Mouse (Mus musculus): Measurements from ENCODE around the gene Dhh. TPM values are rescaled to one million over a fixed set of nuclear protein-coding genes. Genes with fewer than 3 reads are reported as not detected.
A peak's percentile ranks its signal among the peaks of the same experiment; 100 is the strongest.

Dhh gene
- polyA plus RNA-seq, 1 experiment from 2014 or later, result 2.4 TPM

DNA sequence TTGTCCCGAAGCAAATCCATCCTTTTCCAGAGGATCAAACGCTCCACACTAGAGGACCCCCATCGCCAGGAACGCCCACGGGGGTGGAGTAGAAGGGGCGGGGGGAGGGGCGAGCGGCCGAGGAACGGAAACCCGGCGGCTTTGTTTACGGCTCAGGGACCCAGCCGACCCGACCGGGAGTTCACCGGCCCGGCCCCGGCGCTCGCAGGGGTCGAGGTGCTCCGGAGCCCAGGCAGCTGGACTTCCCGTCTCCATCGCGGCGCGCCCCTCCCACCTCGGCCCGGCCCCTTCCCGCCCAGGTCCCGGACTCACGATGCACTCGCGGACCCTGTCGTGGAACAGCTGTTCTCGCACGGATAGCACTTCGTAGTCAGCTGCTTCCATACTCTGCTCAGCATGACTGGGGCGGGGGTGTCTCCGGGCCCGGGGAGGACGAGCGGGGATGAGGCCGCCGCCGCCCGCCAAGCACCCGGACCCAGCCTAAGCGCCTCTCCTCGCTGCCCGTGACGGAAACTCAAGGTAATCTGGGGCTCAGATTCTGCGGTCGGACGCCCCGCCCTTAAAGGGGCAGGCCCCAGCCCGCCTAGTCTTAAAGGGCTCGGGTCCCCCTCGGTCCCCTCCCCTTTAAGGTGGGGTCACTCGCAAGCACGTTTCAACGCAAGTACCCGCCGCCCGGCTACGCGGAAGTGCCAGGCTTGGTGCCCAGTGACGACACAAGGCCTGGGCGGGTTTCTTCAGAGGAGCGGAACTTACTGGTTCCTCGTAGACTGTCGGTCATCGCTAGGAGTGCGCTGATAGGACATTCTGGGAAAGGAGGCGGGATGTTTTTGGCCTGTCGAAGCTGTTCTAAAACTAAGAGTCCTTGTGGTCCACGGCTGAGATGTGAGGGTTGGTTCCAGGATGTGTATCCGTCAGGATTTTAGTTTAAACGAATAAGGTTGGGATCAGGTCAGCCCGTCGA, 19.5 kb upstream of the Dhh start, which contains the start of gene Lmbr1l:
Lmbr1l (minus strand) TSS at position 694 of the 961 bp plus-strand sequence.
- Histone ChIP-seq H3K36me3 (ENCODE audit: control insufficient read depth, insufficient read depth, low read length) (no peaks in the 10 kb centered on the region), H3K9me3 (ENCODE audit: control insufficient read depth, low read length) (no peaks in the 10 kb centered on the region), H3K27ac (ENCODE audit: low read length) (peak within 1 kb of the TSS; percentile 96), H3K9ac (ENCODE audit: low read length) (peak within 1 kb of the TSS; percentile 82), H3K4me3 (ENCODE audit: low read length) (peak within 1 kb of the TSS; percentile 80), H3K4me1 (replicated peaks; ENCODE audit: control insufficient read depth, insufficient read depth, low read length) (peaks cover 9% of the 10 kb centered on the region), H3K4me2 (ENCODE audit: low read depth, low read length) (peak within 1 kb of the TSS; percentile 81), H3K27me3 (ENCODE audit: control insufficient read depth, insufficient read depth, low read depth, low read length) (no peaks in the 10 kb centered on the region)
- under 1% methylated on average over 82 of the region's 82 CpGs for WGBS
- ATAC-seq (ENCODE audit: low read depth), result peak; percentile 98

DNA sequence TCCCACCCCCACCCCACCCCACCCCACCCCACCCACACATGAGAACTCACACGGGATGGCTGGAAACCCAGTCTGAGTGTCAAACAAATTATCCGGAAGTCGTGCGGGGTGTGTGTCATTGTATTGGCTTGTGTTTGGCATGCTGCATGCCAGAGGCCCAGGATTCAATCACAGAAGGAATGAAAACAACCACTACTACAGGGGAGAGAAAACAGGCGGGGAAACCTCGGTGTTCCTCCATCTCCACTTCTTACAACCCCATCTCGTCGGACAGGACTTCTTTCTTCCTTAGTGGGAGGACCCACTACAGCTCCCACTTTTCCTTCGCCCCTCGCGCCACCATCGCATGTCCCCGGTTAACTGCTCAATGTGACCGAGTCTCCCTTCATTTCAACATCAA, 18.8 kb upstream of the Dhh start:
- H3K4me3 ChIP-seq (ENCODE audit: low read length), result peak overlapping the region; percentile 80

DNA sequence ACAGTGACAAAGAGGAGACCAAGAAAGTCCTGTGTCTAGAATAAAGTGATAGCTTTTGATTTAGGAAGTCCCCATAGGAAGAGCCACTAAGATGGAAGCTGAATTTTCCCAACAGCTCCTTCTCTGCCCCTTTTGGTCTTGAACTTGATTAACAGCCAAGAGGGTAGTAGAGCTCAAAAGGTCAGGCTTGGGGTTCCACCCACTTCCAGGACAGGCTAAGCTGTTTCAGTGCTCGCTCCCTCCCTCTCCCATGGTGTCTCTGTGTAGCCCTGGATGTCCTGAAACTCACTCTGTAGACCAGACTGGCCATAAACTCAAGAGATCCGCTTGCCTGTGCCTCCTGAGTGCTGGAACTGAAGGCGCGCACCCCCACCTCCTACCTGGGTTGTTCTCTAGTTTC, 17.7 kb upstream of the Dhh start:
- Histone ChIP-seq H3K9ac (ENCODE audit: low read length) (no peak overlapping the region), H3K27me3 (ENCODE audit: control insufficient read depth, insufficient read depth, low read depth, low read length) (no peaks in the 10 kb centered on the region), H3K27ac (ENCODE audit: low read length) (no peak overlapping the region), H3K36me3 (ENCODE audit: control insufficient read depth, insufficient read depth, low read length) (peaks cover 10% of the 10 kb centered on the region), H3K4me2 (ENCODE audit: low read depth, low read length) (peak overlapping the region; percentile 81; the same call in 1 of the 2 replicates), H3K4me3 (ENCODE audit: low read length) (no peak overlapping the region), H3K9me3 (ENCODE audit: control insufficient read depth, low read length) (no peaks in the 10 kb centered on the region), H3K4me1 (replicated peaks; ENCODE audit: control insufficient read depth, insufficient read depth, low read length) (peaks cover 9% of the 10 kb centered on the region)
- WGBS, result 92% methylated on average over 4 of the region's 4 CpGs
- ATAC-seq (ENCODE audit: low read depth), result no peak

More for the DNA sequence above, 18.8 kb upstream of the Dhh start:
- H3K9me3 ChIP-seq (ENCODE audit: control insufficient read depth, low read length), result no peaks in the 10 kb centered on the region
- peak overlapping the region; percentile 81 for H3K4me2 ChIP-seq (ENCODE audit: low read depth, low read length)
- peak overlapping the region; percentile 96 for H3K27ac ChIP-seq (ENCODE audit: low read length)
- peak overlapping the region; percentile 82 for H3K9ac ChIP-seq (ENCODE audit: low read length)
- no peaks in the 10 kb centered on the region for H3K27me3 ChIP-seq (ENCODE audit: control insufficient read depth, insufficient read depth, low read depth, low read length)
- H3K36me3 ChIP-seq (ENCODE audit: control insufficient read depth, insufficient read depth, low read length), result peaks cover 3% of the 10 kb centered on the region; the same call in 1 of the 2 replicates
- no peak for ATAC-seq (ENCODE audit: low read depth)
- WGBS, result 0% methylated on average over 14 of the region's 14 CpGs
- peaks cover 9% of the 10 kb centered on the region for H3K4me1 ChIP-seq (replicated peaks; ENCODE audit: control insufficient read depth, insufficient read depth, low read length)

DNA sequence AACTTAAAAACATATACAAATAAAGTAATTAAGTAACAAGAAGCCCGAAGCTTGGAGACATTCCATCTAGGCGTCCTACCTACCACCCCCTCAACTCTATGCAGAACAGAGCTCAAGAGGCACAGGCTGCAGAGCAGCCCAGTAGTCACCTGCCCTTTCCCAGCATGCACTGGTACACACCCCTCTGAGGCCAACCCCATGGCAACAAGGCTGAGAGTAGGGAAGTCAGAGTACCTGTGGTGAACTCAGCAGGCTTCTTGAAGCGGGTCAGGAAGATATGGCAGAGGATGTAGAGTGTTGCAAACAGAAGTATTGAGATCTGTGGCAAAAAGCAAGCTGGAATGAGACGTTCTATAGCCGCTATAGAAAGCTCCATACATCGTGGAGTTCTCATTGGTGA, 16.6 kb upstream of the Dhh start:
- Histone ChIP-seq H3K36me3 (ENCODE audit: control insufficient read depth, insufficient read depth, low read length) (peaks cover 15% of the 10 kb centered on the region), H3K4me3 (ENCODE audit: low read length) (no peak overlapping the region), H3K9me3 (ENCODE audit: control insufficient read depth, low read length) (no peaks in the 10 kb centered on the region), H3K4me2 (ENCODE audit: low read depth, low read length) (no peak overlapping the region), H3K4me1 (replicated peaks; ENCODE audit: control insufficient read depth, insufficient read depth, low read length) (peaks cover 9% of the 10 kb centered on the region), H3K27ac (ENCODE audit: low read length) (no peak overlapping the region), H3K9ac (ENCODE audit: low read length) (no peak overlapping the region), H3K27me3 (ENCODE audit: control insufficient read depth, insufficient read depth, low read depth, low read length) (no peaks in the 10 kb centered on the region)
- ATAC-seq (ENCODE audit: low read depth), result no peak
- 84% methylated on average over 6 of the region's 6 CpGs for WGBS

DNA sequence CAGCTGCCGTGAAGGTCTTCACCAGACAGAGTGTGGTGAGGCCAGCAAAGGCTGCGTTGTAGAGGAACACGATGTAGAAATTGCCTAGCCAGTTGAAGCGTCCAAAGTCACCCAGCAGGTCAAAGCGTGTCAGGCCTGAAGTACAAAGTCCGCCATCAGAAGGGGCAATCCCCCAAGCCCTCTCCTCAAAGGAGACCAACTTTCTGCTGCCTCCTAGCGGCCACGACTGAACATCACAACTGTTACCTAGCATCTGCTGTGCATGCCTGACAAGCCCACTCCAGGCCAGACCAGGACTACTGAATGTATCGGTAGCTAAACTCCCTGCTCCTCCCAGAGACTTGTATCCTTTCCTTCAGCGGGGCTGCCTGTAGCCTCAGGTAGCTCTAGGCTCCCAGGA, 6.4 kb upstream of the Dhh start:
- Histone ChIP-seq H3K4me3 (ENCODE audit: low read length) (no peak overlapping the region), H3K4me2 (ENCODE audit: low read depth, low read length) (no peak overlapping the region), H3K4me1 (replicated peaks; ENCODE audit: control insufficient read depth, insufficient read depth, low read length) (no peaks in the 10 kb centered on the region), H3K36me3 (ENCODE audit: control insufficient read depth, insufficient read depth, low read length) (peaks cover 26% of the 10 kb centered on the region), H3K9me3 (ENCODE audit: control insufficient read depth, low read length) (no peaks in the 10 kb centered on the region), H3K27ac (ENCODE audit: low read length) (no peak overlapping the region), H3K9ac (ENCODE audit: low read length) (no peak overlapping the region), H3K27me3 (ENCODE audit: control insufficient read depth, insufficient read depth, low read depth, low read length) (no peaks in the 10 kb centered on the region)
- no peak for ATAC-seq (ENCODE audit: low read depth)
- WGBS, result 31% methylated on average over 10 of the region's 10 CpGs

DNA sequence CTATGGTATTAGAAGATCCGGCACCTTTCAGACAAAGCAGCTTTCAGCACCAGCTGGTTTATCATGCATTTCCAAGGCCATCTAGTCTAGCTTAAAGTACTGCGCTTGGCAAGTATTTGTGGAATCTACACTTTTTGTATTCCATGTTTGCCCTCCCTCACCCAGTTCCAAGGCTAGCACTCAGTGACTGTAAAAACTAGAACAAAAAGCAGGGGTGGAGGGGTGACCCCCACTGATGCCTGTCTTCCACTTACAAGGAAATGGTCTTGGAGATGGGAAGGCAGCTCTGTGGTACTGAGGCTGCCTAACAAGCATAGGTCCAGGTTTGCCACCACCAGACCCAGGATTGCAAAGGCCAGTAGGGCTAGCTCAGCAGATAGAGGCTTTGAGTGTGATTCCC, 4.3 kb upstream of the Dhh start:
- ATAC-seq (ENCODE audit: low read depth), result no peak
- Histone ChIP-seq H3K36me3 (ENCODE audit: control insufficient read depth, insufficient read depth, low read length) (peaks cover 18% of the 10 kb centered on the region), H3K9me3 (ENCODE audit: control insufficient read depth, low read length) (no peaks in the 10 kb centered on the region), H3K4me2 (ENCODE audit: low read depth, low read length) (no peak overlapping the region), H3K4me3 (ENCODE audit: low read length) (no peak overlapping the region), H3K27ac (ENCODE audit: low read length) (no peak overlapping the region), H3K27me3 (ENCODE audit: control insufficient read depth, insufficient read depth, low read depth, low read length) (peaks cover 16% of the 10 kb centered on the region), H3K9ac (ENCODE audit: low read length) (no peak overlapping the region), H3K4me1 (replicated peaks; ENCODE audit: control insufficient read depth, insufficient read depth, low read length) (peaks cover 7% of the 10 kb centered on the region)
- WGBS, result 83% methylated on average over 2 of the region's 2 CpGs

DNA sequence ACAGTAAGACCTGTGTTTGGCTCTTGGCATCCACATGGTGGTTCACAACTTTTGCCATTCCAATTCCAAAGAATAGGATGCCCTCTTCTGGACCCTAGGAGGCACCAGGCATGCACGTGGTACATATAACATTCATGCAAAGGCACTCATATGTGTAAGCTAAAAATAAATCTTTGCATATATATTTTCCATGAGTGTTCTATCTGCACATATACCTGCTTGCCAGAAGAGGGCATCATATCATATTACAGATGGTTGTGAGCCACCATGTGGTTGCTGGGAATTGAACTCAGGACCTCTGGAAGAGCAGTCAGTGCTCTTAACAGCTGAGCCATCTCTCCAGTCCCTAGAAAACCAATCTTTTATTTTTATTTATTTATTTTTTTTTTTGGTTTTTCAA, 3.2 kb upstream of the Dhh start:
- Histone ChIP-seq H3K9ac (ENCODE audit: low read length) (no peak overlapping the region), H3K9me3 (ENCODE audit: control insufficient read depth, low read length) (no peaks in the 10 kb centered on the region), H3K4me1 (replicated peaks; ENCODE audit: control insufficient read depth, insufficient read depth, low read length) (peaks cover 8% of the 10 kb centered on the region), H3K4me2 (ENCODE audit: low read depth, low read length) (no peak overlapping the region), H3K4me3 (ENCODE audit: low read length) (no peak overlapping the region), H3K36me3 (ENCODE audit: control insufficient read depth, insufficient read depth, low read length) (peaks cover 12% of the 10 kb centered on the region), H3K27me3 (ENCODE audit: control insufficient read depth, insufficient read depth, low read depth, low read length) (peaks cover 26% of the 10 kb centered on the region), H3K27ac (ENCODE audit: low read length) (no peak overlapping the region)
- ATAC-seq (ENCODE audit: low read depth), result no peak
- WGBS, result 60% methylated on average over 1 of the region's 1 CpGs

DNA sequence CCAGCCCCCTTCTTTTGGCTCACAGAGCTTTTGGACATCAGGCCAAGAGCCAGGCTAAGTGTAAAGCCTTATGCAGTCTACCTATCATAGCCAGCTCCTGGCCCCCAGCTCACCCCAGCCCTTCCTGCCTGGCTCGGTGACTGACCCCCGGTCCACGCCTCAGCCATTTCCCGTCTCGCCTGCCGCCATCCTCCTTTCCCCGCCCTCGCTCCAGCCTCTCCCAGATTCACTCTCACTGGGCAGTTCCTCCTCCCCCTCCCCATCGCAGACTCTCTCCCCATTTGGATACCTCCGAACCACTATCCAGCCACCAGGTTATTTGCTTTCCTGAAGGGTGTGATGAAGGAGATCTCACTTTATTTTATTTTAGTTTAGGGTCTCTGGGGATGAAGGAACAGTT, 845 bp downstream of the Dhh start:
- peaks cover 62% of the 10 kb centered on the region for H3K27me3 ChIP-seq (ENCODE audit: control insufficient read depth, insufficient read depth, low read depth, low read length)
- H3K36me3 ChIP-seq (ENCODE audit: control insufficient read depth, insufficient read depth, low read length), result no peaks in the 10 kb centered on the region
- no peak overlapping the region for H3K9ac ChIP-seq (ENCODE audit: low read length)
- 2% methylated on average over 10 of the region's 10 CpGs for WGBS
- H3K27ac ChIP-seq (ENCODE audit: low read length), result no peak overlapping the region
- peak overlapping the region; percentile 28 for H3K4me3 ChIP-seq (ENCODE audit: low read length)
- ATAC-seq (ENCODE audit: low read depth), result 0 out of 2 replicates have a peak, but pooled peaks have one; percentile 26
- H3K9me3 ChIP-seq (ENCODE audit: control insufficient read depth, low read length), result no peaks in the 10 kb centered on the region
- peaks cover 36% of the 10 kb centered on the region for H3K4me1 ChIP-seq (replicated peaks; ENCODE audit: control insufficient read depth, insufficient read depth, low read length)
- H3K4me2 ChIP-seq (ENCODE audit: low read depth, low read length), result peak overlapping the region; percentile 46

Data from lung, embryonic 16.5 days (tissue).